Mouse (Mus musculus) mammary gland, adult 2 months (tissue): ENCODE results near the gene Zfp853. TPM values are rescaled to one million over a fixed set of nuclear protein-coding genes. Genes with fewer than 3 reads are reported as not detected.

Source experiments
- polyA plus RNA-seq: library from polyadenylated mRNA; depleted of rRNA; stranded (reverse); fragments of >200 nt; gene quantifications from 2 replicates; pipeline ENCODE4 v1.2.3, GENCODE M21; 2012; ENCODE audit warnings: low replicate concordance; rRNA removed

Gene Zfp853
- polyA plus RNA-seq, result 2.3 and 3.1 TPM in 2 replicates

GRCm38 (mm10) chr5:143293404-143293803, at the start of gene Zfp853:
Gene Zfp853 (minus strand): TSS chr5:143293623.

GRCm38 (mm10) chr5:143328690-143329495, 35.5 kb upstream of the Zfp853 start, which contains the start of gene Zdhhc4:
Gene Zdhhc4 (minus strand): TSS chr5:143329256.

DNA sequence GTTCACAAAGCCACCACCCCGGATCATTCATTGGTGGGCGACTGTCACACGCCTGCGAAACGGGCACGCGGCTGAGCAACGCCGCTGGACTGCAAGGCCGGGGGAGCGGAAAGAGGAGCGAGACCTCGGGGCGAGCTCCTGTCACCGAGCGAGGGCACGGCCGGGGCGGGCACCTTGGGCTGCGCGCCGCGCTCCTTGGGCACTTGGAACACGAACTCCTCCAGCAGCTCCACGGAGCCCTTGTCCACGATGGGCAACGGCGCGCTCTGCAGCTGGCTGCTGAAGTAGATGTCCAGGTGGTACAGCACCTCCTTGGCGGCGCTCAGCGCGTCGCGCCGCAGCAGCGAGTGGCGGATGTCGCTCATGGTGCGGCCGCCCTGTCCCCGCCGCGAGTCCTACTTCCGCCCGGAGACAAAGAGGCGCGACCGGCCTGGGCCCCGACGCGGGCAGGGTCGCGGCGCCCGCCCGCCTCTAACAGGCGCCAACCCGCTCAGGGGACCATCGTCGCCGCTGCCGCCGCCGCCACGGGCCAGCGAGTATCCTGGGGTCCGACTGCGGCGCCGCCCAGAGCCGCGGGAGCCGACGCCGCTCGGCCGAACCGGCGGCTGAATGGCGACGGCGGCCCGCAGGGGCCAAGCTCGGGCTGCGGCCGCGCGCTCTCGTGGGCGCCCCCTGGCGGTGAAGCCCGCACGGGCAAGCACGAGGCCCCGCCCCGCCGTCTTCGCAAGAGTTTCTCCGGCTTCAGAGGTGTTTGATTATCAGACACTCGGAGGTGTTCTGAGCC, 21.5 kb upstream of the Zfp853 start, which contains the start of gene E130309D02Rik:
E130309D02Rik (minus strand) TSS at position 631 of the 784 bp plus-strand sequence.

GRCm38 (mm10) chr5:143269363-143270150, 23.9 kb downstream of the Zfp853 start, which contains the start of gene Zfp316:
Gene Zfp316 (minus strand): TSS chr5:143270022.

Other genes with a start within 250 kb of the Zfp853 start
- 27.8 and 30.0 TPM in 2 replicates for gene Rnf216, start 180.6 kb downstream of the Zfp853 start, polyA plus RNA-seq
- not detected in 2 replicates for gene Olfr718-ps1, start 146.0 kb downstream of the Zfp853 start, polyA plus RNA-seq
- 2.6 and 4.5 TPM in 2 replicates for gene Rbak, start 112.8 kb downstream of the Zfp853 start, polyA plus RNA-seq
- gene Spdye4b, start 112.6 kb downstream of the Zfp853 start, polyA plus RNA-seq, result not detected in 2 replicates
- not detected in 2 replicates for gene Spdye4a, start 66.7 kb downstream of the Zfp853 start, polyA plus RNA-seq
- gene Zfp12, start 58.5 kb downstream of the Zfp853 start, polyA plus RNA-seq, result 11.6 and 13.9 TPM in 2 replicates
- gene Zfp316, start 23.6 kb downstream of the Zfp853 start, polyA plus RNA-seq, result 5.4 and 18.9 TPM in 2 replicates
- gene E130309D02Rik, start 21.7 kb upstream of the Zfp853 start, polyA plus RNA-seq, result 17.0 and 36.2 TPM in 2 replicates
- 83.0 and 117 TPM in 2 replicates for gene Zdhhc4, start 35.6 kb upstream of the Zfp853 start, polyA plus RNA-seq
- 0.04 and 0.27 TPM in 2 replicates for gene Grid2ip, start 63.7 kb upstream of the Zfp853 start, polyA plus RNA-seq
- 126 and 128 TPM in 2 replicates for gene Kdelr2, start 110.2 kb upstream of the Zfp853 start, polyA plus RNA-seq
- gene Daglb, start 171.0 kb upstream of the Zfp853 start, polyA plus RNA-seq, result 28.7 and 34.3 TPM in 2 replicates
- gene Rac1, start 234.4 kb upstream of the Zfp853 start, polyA plus RNA-seq, result 154 and 377 TPM in 2 replicates